Mouse (Mus musculus): ENCODE data around the gene Ggct. TPM values are rescaled to one million over a fixed set of nuclear protein-coding genes. Genes with fewer than 3 reads are reported as not detected.

The Ggct gene
- polyA plus RNA-seq, 1 experiment = 21.0 TPM

- WGBS = 78% methylated on average over 2 of the region's 2 CpGs
- no peak overlapping the region for H3K4me3 ChIP-seq (replicated peaks; ENCODE audit: insufficient read depth, low read depth, low read length)
- no peaks in the 10 kb centered on the region; the same call in 1 of the 2 replicates for H3K4me1 ChIP-seq (ENCODE audit: control insufficient read depth, insufficient read depth, low read length)
- no peak for DNase-seq
- H3K27ac ChIP-seq (ENCODE audit: insufficient read depth, low read length) = no peak overlapping the region
- TF ChIP-seq POLR2A (IDR thresholded peaks at IDR 0.05; ENCODE audit: borderline replicate concordance, insufficient read depth, low read length) (no peak), CTCF (IDR thresholded peaks at IDR 0.05; ENCODE audit: borderline replicate concordance, insufficient read depth, low read depth, low read length) (no peak)
- no peaks in the 10 kb centered on the region for H3K27me3 ChIP-seq (ENCODE audit: control insufficient read depth, insufficient read depth, low read length)
Observed at GRCm38 (mm10) chr6:54991189-54991588, 1.6 kb downstream of the Ggct start.

GRCm38 (mm10) chr6:54988141-54988540 lies 4.6 kb downstream of the Ggct start:
- 92% methylated on average over 6 of the region's 6 CpGs for WGBS

GRCm38 (mm10) chr6:54984096-54984495 lies 8.7 kb downstream of the Ggct start:
- TF ChIP-seq POLR2A (IDR thresholded peaks at IDR 0.05; ENCODE audit: borderline replicate concordance, insufficient read depth, low read length) = no peak
- TF ChIP-seq CTCF (IDR thresholded peaks at IDR 0.05; ENCODE audit: borderline replicate concordance, insufficient read depth, low read depth, low read length) = no peak
- H3K27ac ChIP-seq (ENCODE audit: insufficient read depth, low read length) = no peak overlapping the region
- WGBS = 97% methylated on average over 8 of the region's 8 CpGs

More at GRCm38 (mm10) chr6:54988141-54988540, 4.6 kb downstream of the Ggct start:
- Histone ChIP-seq H3K4me1 (ENCODE audit: control insufficient read depth, insufficient read depth, low read length) (no peaks in the 10 kb centered on the region; the same call in 1 of the 2 replicates), H3K27me3 (ENCODE audit: control insufficient read depth, insufficient read depth, low read length) (no peaks in the 10 kb centered on the region), H3K27ac (ENCODE audit: insufficient read depth, low read length) (no peak overlapping the region), H3K4me3 (replicated peaks; ENCODE audit: insufficient read depth, low read depth, low read length) (no peak overlapping the region)
- DNase-seq = no peak
- no peak for TF ChIP-seq CTCF (IDR thresholded peaks at IDR 0.05; ENCODE audit: borderline replicate concordance, insufficient read depth, low read depth, low read length)
- TF ChIP-seq POLR2A (IDR thresholded peaks at IDR 0.05; ENCODE audit: borderline replicate concordance, insufficient read depth, low read length) = no peak

GRCm38 (mm10) chr6:54983526-54984050 lies 9.2 kb downstream of the Ggct start:
- WGBS = 82% methylated on average over 4 of the region's 4 CpGs
- TF ChIP-seq CTCF (IDR thresholded peaks at IDR 0.05; ENCODE audit: borderline replicate concordance, insufficient read depth, low read depth, low read length) = no peak
- TF ChIP-seq POLR2A (IDR thresholded peaks at IDR 0.05; ENCODE audit: borderline replicate concordance, insufficient read depth, low read length) = no peak
- no peak overlapping the region for H3K4me3 ChIP-seq (replicated peaks; ENCODE audit: insufficient read depth, low read depth, low read length)
- no peak for DNase-seq
- H3K27ac ChIP-seq (ENCODE audit: insufficient read depth, low read length) = no peak overlapping the region
- H3K4me1 ChIP-seq (ENCODE audit: control insufficient read depth, insufficient read depth, low read length) = no peaks in the 10 kb centered on the region
- no peaks in the 10 kb centered on the region; the same call in 1 of the 2 replicates for H3K27me3 ChIP-seq (ENCODE audit: control insufficient read depth, insufficient read depth, low read length)

More at GRCm38 (mm10) chr6:54984096-54984495, 8.7 kb downstream of the Ggct start:
- Histone ChIP-seq H3K27me3 (ENCODE audit: control insufficient read depth, insufficient read depth, low read length) (no peaks in the 10 kb centered on the region; the same call in 1 of the 2 replicates), H3K4me3 (replicated peaks; ENCODE audit: insufficient read depth, low read depth, low read length) (no peak overlapping the region), H3K4me1 (ENCODE audit: control insufficient read depth, insufficient read depth, low read length) (no peaks in the 10 kb centered on the region)
- DNase-seq = no peak

GRCm38 (mm10) chr6:54979426-54979825 lies 13.3 kb downstream of the Ggct start:
- Histone ChIP-seq H3K4me1 (ENCODE audit: control insufficient read depth, insufficient read depth, low read length) (no peaks in the 10 kb centered on the region), H3K4me3 (replicated peaks; ENCODE audit: insufficient read depth, low read depth, low read length) (no peak overlapping the region), H3K27ac (ENCODE audit: insufficient read depth, low read length) (no peak overlapping the region), H3K27me3 (ENCODE audit: control insufficient read depth, insufficient read depth, low read length) (no peaks in the 10 kb centered on the region; the same call in 1 of the 2 replicates)
- no peak for DNase-seq
- TF ChIP-seq POLR2A (IDR thresholded peaks at IDR 0.05; ENCODE audit: borderline replicate concordance, insufficient read depth, low read length) (no peak), CTCF (IDR thresholded peaks at IDR 0.05; ENCODE audit: borderline replicate concordance, insufficient read depth, low read depth, low read length) (no peak)
- 97% methylated on average over 6 of the region's 6 CpGs for WGBS

GRCm38 (mm10) chr6:54975616-54976015 lies 17.1 kb downstream of the Ggct start:
- H3K4me1 ChIP-seq (ENCODE audit: control insufficient read depth, insufficient read depth, low read length) = no peaks in the 10 kb centered on the region; the same call in 1 of the 2 replicates
- H3K4me3 ChIP-seq (replicated peaks; ENCODE audit: insufficient read depth, low read depth, low read length) = no peak overlapping the region
- no peak for DNase-seq
- no peaks in the 10 kb centered on the region for H3K27me3 ChIP-seq (ENCODE audit: control insufficient read depth, insufficient read depth, low read length)
- 60% methylated on average over 1 of the region's 1 CpGs for WGBS
- H3K27ac ChIP-seq (ENCODE audit: insufficient read depth, low read length) = no peak overlapping the region
- TF ChIP-seq POLR2A (IDR thresholded peaks at IDR 0.05; ENCODE audit: borderline replicate concordance, insufficient read depth, low read length) (no peak), CTCF (IDR thresholded peaks at IDR 0.05; ENCODE audit: borderline replicate concordance, insufficient read depth, low read depth, low read length) (no peak)

GRCm38 (mm10) chr6:54974501-54974900 lies 18.2 kb downstream of the Ggct start:
- 55% methylated on average over 5 of the region's 5 CpGs for WGBS

GRCm38 (mm10) chr6:54972929-54973211 lies 19.9 kb downstream of the Ggct start:
- DNase-seq = no peak
- H3K4me1 ChIP-seq (ENCODE audit: control insufficient read depth, insufficient read depth, low read length) = no peaks in the 10 kb centered on the region; the same call in 1 of the 2 replicates
- WGBS = 38% methylated on average over 5 of the region's 5 CpGs
- no peaks in the 10 kb centered on the region for H3K27me3 ChIP-seq (ENCODE audit: control insufficient read depth, insufficient read depth, low read length)
- TF ChIP-seq CTCF (IDR thresholded peaks at IDR 0.05; ENCODE audit: borderline replicate concordance, insufficient read depth, low read depth, low read length) (no peak), POLR2A (IDR thresholded peaks at IDR 0.05; ENCODE audit: borderline replicate concordance, insufficient read depth, low read length) (no peak)
- H3K27ac ChIP-seq (ENCODE audit: insufficient read depth, low read length) = no peak overlapping the region
- peak overlapping the region; percentile 34 for H3K4me3 ChIP-seq (replicated peaks; ENCODE audit: insufficient read depth, low read depth, low read length)

More at GRCm38 (mm10) chr6:54974501-54974900, 18.2 kb downstream of the Ggct start:
- Histone ChIP-seq H3K4me3 (replicated peaks; ENCODE audit: insufficient read depth, low read depth, low read length) (no peak overlapping the region), H3K4me1 (ENCODE audit: control insufficient read depth, insufficient read depth, low read length) (no peaks in the 10 kb centered on the region; the same call in 1 of the 2 replicates), H3K27ac (ENCODE audit: insufficient read depth, low read length) (no peak overlapping the region), H3K27me3 (ENCODE audit: control insufficient read depth, insufficient read depth, low read length) (no peaks in the 10 kb centered on the region)
- DNase-seq = peak in 1 of 2 experiments; percentile 9
- TF ChIP-seq POLR2A (IDR thresholded peaks at IDR 0.05; ENCODE audit: borderline replicate concordance, insufficient read depth, low read length) (no peak), CTCF (IDR thresholded peaks at IDR 0.05; ENCODE audit: borderline replicate concordance, insufficient read depth, low read depth, low read length) (peak; percentile 31; the same call in 1 of the 2 replicates)
